Mouse (Mus musculus) v-Abl transformed pro-B cells (cell line): ENCODE measurements around the gene Olfr736.

Source experiments
- in situ Hi-C, 2 experiments: fragments of 400-800 bp; cut with MboI; formaldehyde crosslinking; loops; one replicate each; pipeline ENCODE4 v1.15.1; 2025; ENCODE audit not compliant: unreplicated experiment in 2 of 2

The Olfr736 gene

DNA sequence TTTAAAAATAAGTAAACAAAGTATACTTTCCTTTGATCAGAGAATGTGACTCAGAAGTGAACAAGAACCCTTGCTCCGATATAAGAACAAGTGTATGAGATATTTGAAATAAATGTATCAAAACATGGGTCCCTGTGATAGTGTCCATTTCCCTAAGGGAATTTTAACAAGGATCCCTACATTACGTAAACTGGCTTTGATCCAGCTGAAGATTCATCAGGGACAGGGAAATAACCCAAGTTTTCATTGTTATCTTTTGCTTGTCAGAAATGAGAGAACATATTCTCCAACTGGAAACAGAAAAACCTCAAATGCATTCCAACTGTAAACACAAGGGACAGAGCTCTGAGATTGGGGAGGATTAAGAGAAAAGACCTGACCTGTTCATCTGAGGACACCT lies at the start of gene Olfr736:
Gene Olfr736, plus strand, starts transcription at position 301 of the 400 bp plus-strand sequence.
- in situ Hi-C loops: no loop called here

DNA sequence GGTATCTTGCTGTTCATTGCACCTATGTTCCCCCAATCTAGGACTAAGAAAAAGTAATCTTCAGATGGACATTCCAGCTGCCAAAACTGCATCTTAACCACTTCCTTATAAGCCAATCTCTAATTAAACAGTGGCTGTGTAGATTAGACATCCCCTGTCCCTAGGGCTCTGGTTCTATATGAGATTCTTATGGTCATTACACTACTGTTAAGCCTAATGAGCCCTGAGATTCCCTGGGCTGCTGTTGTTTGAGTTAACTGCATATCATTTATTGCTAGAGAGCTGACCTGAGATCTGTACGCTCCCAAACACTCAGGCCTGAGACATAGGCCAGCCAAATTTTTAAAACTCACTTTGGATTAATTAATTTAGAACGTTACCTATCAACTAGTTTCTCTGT lies 32.2 kb upstream of the Olfr736 start, which contains the start of gene Olfr735:
Gene Olfr735, minus strand, starts transcription at position 77 of the 400 bp plus-strand sequence.
- in situ Hi-C loops: no loop called here

DNA sequence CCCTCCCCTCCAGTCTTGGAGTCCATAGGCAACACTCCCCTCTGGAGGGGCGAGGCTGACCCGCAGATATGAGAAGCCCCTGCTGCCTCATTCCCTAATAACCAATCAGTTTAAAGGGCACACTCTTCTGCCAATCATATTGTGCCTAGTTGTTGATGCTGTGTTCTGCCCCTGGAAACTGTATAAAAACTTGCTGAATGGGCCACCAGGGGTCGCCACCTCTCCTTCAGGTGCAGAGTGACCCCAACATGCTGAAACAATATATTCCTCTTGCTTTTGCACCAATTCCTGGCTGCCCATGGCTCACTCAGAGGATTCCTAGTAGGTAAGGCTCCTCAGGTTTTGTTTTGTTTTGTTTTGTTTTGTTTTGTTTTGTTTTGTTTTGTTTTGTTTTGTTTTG lies 28.5 kb upstream of the Olfr736 start:
- in situ Hi-C loops: loop anchor here in 1 of 2 experiments (10.0 kb wide), 1 partner anchor 432 kb away; the partner anchor contains the start of gene Ttc5

DNA sequence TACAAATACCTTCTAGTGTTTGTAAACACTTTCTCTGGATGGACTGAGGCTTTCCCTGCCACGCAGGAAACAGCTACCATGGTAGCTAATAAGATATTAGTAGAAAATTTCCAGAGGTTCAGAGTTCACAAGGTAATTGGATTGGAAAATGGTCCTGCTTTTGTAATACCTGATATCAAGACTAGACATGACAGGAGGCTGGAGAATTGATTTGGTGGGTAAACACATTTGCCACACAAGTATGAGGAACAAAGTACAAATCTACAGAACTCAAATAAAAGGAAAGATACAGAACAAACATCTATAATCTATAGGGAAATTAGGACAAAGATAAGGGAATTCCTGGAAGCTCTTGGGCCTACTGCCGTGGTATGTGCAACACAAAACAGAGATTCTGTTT lies 24.2 kb upstream of the Olfr736 start:
- in situ Hi-C loops: loop anchor here in 1 of 2 experiments (10.0 kb wide), 1 partner anchor 428 kb away; the partner anchor contains the start of gene Ttc5

DNA sequence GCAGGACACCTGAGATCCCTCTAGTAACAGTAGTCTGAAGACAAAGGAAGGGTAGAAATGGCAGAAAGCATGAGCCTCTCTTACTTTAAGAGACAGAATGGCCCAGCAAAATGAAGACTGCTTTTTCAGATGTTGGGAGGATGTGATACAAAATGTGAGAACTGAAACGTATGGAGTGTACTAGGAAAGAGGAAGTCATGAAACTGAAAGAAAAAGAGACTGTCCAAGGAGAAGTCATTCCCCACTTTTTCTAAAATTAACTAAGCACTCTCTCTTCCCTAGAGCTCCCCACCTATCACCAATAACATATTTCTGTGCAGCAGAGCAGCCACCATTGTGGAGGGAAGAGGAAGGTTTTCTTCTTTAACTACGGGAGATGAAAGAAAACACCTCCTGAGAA lies 23.4 kb upstream of the Olfr736 start, which contains the start of gene Tlr11:
Gene Tlr11, plus strand, starts transcription at position 322 of the 400 bp plus-strand sequence.
- in situ Hi-C loops: loop anchor here in 1 of 2 experiments (10.0 kb wide), 1 partner anchor 427 kb away; the partner anchor contains the start of gene Ttc5

DNA sequence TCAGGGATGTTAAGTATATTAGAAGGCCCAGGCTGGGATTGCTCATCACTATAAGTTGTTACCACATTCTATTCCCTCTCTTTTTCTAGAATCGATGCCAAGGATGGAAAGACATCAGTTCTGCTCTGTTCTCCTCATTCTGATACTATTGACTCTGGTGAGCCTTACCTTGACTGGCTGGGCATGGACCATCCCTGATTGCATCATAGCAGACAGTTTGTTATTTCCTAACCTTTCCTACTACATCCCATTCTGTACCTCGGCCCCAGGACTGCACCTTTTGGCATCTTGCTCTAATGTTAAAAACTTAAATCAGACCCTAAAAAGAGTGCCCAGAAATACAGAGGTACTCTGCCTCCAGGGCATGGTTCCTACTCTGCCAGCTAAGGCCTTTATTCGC lies 20.5 kb upstream of the Olfr736 start:
- in situ Hi-C loops: no loop called here

DNA sequence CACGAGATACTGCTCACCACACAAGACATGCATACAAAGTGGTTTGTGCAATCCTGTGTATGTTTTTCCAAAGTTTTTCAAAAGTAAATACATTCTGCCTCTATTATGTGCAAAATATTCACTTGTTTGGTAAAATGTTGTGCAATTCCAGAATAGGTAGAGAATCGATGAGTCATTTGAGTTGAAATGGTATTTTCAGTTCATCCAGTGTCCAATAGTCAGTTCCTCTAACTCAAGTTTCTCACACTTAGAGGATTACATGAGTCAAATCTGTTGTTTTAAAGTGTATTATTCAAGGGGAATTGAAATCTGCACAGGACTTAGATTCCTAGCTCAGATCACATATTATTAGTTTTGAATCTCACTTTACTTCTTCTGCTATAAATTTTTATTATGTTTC lies 17.4 kb upstream of the Olfr736 start:
- in situ Hi-C loops: no loop called here

DNA sequence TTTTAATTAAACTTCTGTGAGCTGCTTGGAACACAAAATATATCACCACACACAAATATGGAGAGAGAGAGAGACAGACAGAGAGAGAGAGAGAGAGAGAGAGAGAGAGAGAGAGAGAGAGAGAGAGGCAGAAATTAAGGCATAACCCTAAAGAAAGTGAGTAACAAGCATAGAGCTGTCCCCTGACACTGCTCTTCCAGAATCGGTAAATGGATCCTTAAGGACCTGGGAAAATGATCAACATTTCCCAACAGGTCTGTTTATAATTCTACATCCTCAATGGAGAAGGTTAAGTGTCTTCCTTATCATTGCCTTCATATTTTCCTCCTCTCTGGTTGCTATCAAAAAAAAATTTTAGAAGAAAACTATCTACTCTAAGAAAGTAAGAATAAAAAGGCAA lies 26.3 kb downstream of the Olfr736 start, which contains the start of gene Olfr738:
Gene Olfr738, plus strand, starts transcription at position 301 of the 400 bp plus-strand sequence.
- in situ Hi-C loops: no loop called here

DNA sequence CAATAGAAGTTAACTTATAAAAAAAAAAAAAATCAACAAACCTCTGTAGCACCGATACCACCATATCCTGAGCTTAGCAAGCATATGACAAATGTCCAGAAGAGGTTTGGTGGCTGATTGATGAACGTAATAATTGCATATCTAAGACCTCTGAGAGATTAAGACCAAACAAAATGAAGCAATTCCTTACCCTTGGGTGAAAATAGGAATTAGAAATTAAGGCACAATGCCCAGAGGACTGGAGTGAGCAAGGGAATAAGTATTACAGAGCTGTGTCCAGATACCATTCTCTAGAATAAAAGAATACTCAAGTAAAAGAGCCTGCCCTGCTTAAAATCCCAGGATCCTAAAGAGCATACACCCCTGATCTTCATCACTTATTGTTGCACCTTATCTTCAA lies 37.4 kb downstream of the Olfr736 start, which contains the start of gene Olfr739:
Gene Olfr739, plus strand, starts transcription at position 301 of the 400 bp plus-strand sequence.
- in situ Hi-C loops: no loop called here
